Mouse (Mus musculus): Measurements from ENCODE around the gene AU040320.

GRCm38 (mm10) chr4:126748381-126748780 is 5.0 kb upstream of the AU040320 start:
- TF ChIP-seq CTCF (IDR thresholded peaks at IDR 0.05; ENCODE audit: low read depth, low read length) (no peak), POLR2A (IDR thresholded peaks at IDR 0.05; ENCODE audit: extremely low read depth, insufficient read depth, low read length) (no peak)

All from liver, adult 2 months (tissue).